Mouse (Mus musculus) intestine, embryonic 14.5 days (tissue): ENCODE measurements around the gene Mphosph9. TPM values are rescaled to one million over a fixed set of nuclear protein-coding genes. Genes with fewer than 3 reads are reported as not detected.

Source experiments
- ATAC-seq: fragments of 200-750 bp; cut with Nextera tagmentation; replicated peaks from 2 replicates; pipeline ENCODE4 v1.8.0; 2017; ENCODE audit warnings: low read depth, moderate number of reproducible peaks, moderate TSS enrichment, moderate library complexity; ENCODE audit not compliant: low FRiP score, low TSS enrichment
- DNase-seq: peaks from one replicate; pipeline ENCODE4 v3.0.0-alpha.2; 2018; ENCODE audit warnings: low spot score
- H3K27ac ChIP-seq: fragments of 300-500 bp; sonication (generic); 2 replicates; pipeline ENCODE4 v1.5.1; 2014; ENCODE audit warnings: low read depth, mild to moderate bottlenecking, control low read depth
- H3K27me3 ChIP-seq: fragments of 300-500 bp; sonication (generic); replicated peaks from 2 replicates; pipeline ENCODE4 v1.6.1; 2014; ENCODE audit warnings: low read length, control low read depth; ENCODE audit not compliant: control insufficient read depth, insufficient read depth
- H3K36me3 ChIP-seq: fragments of 300-500 bp; sonication (generic); 2 replicates; pipeline ENCODE4 v1.6.1; 2014; ENCODE audit warnings: low read length, control low read depth; ENCODE audit not compliant: control insufficient read depth, insufficient read depth
- H3K4me1 ChIP-seq: fragments of 300-500 bp; sonication (generic); replicated peaks from 2 replicates; pipeline ENCODE4 v1.6.1; 2014; ENCODE audit warnings: low read length, control low read depth, mixed read lengths; ENCODE audit not compliant: control insufficient read depth, insufficient read depth
- H3K4me2 ChIP-seq: fragments of 300-500 bp; sonication (generic); 2 replicates; pipeline ENCODE4 v1.6.1; 2014; ENCODE audit warnings: low read length
- H3K4me3 ChIP-seq: fragments of 300-500 bp; sonication (generic); 2 replicates; pipeline ENCODE4 v1.5.1; 2014; ENCODE audit warnings: low read depth, low read length, control low read depth, mixed read lengths
- H3K9ac ChIP-seq: fragments of 300-500 bp; sonication (generic); 2 replicates; pipeline ENCODE4 v1.6.1; 2014; ENCODE audit warnings: mild to moderate bottlenecking, low read length
- H3K9me3 ChIP-seq: fragments of 300-500 bp; sonication (generic); 2 replicates; pipeline ENCODE4 v1.6.1; 2016; ENCODE audit warnings: low read length, control low read depth; ENCODE audit not compliant: control insufficient read depth
- WGBS: fragments of 180-500 bp; shearing (Covaris S2); extraction: QIAGEN DNeasy Blood & Tissue Kit; methylation state at CpG from one replicate; pipeline ENCODE4 v1.1.7; 2014; 5-methylcytosine and 5-hydroxymethylcytosine counted together
- polyA plus RNA-seq: library from polyadenylated mRNA; unstranded; fragments of >200 nt; fragmentation: Nextera tagmentation; extraction: Ambion mirVana; gene quantifications from 2 replicates; pipeline ENCODE4 v1.2.1, GENCODE M21; 2014

Gene Mphosph9
- polyA plus RNA-seq, 1 experiment from 2014 or later = 13.6 TPM

GRCm38 (mm10) chr5:124214516-124215145 lies 113.1 kb downstream of the Mphosph9 start:
- Histone ChIP-seq H3K4me2 (no peak overlapping the region), H3K9ac (no peak overlapping the region), H3K4me1 (no peaks in the 10 kb centered on the region), H3K27ac (peak overlapping the region; percentile 18; the same call in 1 of the 2 replicates), H3K27me3 (no peaks in the 10 kb centered on the region), H3K4me3 (no peak overlapping the region), H3K9me3 (no peaks in the 10 kb centered on the region), H3K36me3 (no peaks in the 10 kb centered on the region)
- no peak for ATAC-seq
- WGBS = 78% methylated on average over 14 of the region's 14 CpGs
- DNase-seq = no peak

GRCm38 (mm10) chr5:124213588-124214469 lies 113.9 kb downstream of the Mphosph9 start:
- DNase-seq (no peak), ATAC-seq (no peak)
- Histone ChIP-seq H3K9me3 (no peaks in the 10 kb centered on the region), H3K36me3 (no peaks in the 10 kb centered on the region), H3K9ac (no peak overlapping the region), H3K4me2 (no peak overlapping the region), H3K4me3 (no peak overlapping the region), H3K27me3 (no peaks in the 10 kb centered on the region), H3K4me1 (no peaks in the 10 kb centered on the region), H3K27ac (peak overlapping the region; percentile 51; the same call in 1 of the 2 replicates)
- WGBS = 77% methylated on average over 13 of the region's 13 CpGs

GRCm38 (mm10) chr5:124211669-124212068 lies 116.1 kb downstream of the Mphosph9 start:
- WGBS = 94% methylated on average over 2 of the region's 2 CpGs
- no peaks in the 10 kb centered on the region for H3K27me3 ChIP-seq
- H3K9ac ChIP-seq = no peak overlapping the region
- ATAC-seq (no peak), DNase-seq (no peak)
- H3K4me2 ChIP-seq = no peak overlapping the region
- H3K27ac ChIP-seq = no peak overlapping the region
- H3K36me3 ChIP-seq = no peaks in the 10 kb centered on the region
- H3K4me1 ChIP-seq = peaks cover 13% of the 10 kb centered on the region
- H3K9me3 ChIP-seq = no peaks in the 10 kb centered on the region
- no peak overlapping the region for H3K4me3 ChIP-seq

- H3K4me3 ChIP-seq = no peak overlapping the region
- peaks cover 17% of the 10 kb centered on the region for H3K4me1 ChIP-seq
- 88% methylated on average over 8 of the region's 8 CpGs for WGBS
- DNase-seq (no peak), ATAC-seq (no peak)
- H3K9ac ChIP-seq = no peak overlapping the region
- no peak overlapping the region for H3K4me2 ChIP-seq
- no peaks in the 10 kb centered on the region for H3K36me3 ChIP-seq
- no peaks in the 10 kb centered on the region for H3K27me3 ChIP-seq
- H3K27ac ChIP-seq = no peak overlapping the region
- H3K9me3 ChIP-seq = no peaks in the 10 kb centered on the region
Observed at GRCm38 (mm10) chr5:124211234-124211633, 116.5 kb downstream of the Mphosph9 start.

- no peak overlapping the region for H3K9ac ChIP-seq
- no peaks in the 10 kb centered on the region for H3K36me3 ChIP-seq
- DNase-seq = no peak
- no peak overlapping the region for H3K27ac ChIP-seq
- no peak overlapping the region for H3K4me2 ChIP-seq
- peaks cover 19% of the 10 kb centered on the region for H3K4me1 ChIP-seq
- ATAC-seq = no peak
- no peak overlapping the region for H3K4me3 ChIP-seq
- 83% methylated on average over 18 of the region's 18 CpGs for WGBS
- no peaks in the 10 kb centered on the region for H3K27me3 ChIP-seq
- no peaks in the 10 kb centered on the region for H3K9me3 ChIP-seq
Observed at GRCm38 (mm10) chr5:124210281-124211016, 117.3 kb downstream of the Mphosph9 start.

- Histone ChIP-seq H3K36me3 (no peaks in the 10 kb centered on the region), H3K9ac (no peak overlapping the region), H3K9me3 (no peaks in the 10 kb centered on the region), H3K4me2 (no peak overlapping the region), H3K4me1 (peaks cover 19% of the 10 kb centered on the region), H3K27me3 (no peaks in the 10 kb centered on the region), H3K4me3 (no peak overlapping the region), H3K27ac (no peak overlapping the region)
- 62% methylated on average over 6 of the region's 6 CpGs for WGBS
- DNase-seq = no peak
- no peak for ATAC-seq
Observed at GRCm38 (mm10) chr5:124209850-124210249, 117.9 kb downstream of the Mphosph9 start.

GRCm38 (mm10) chr5:124208030-124208429 lies 119.7 kb downstream of the Mphosph9 start:
- no peak for ATAC-seq
- DNase-seq = no peak
- Histone ChIP-seq H3K4me2 (no peak overlapping the region), H3K4me3 (no peak overlapping the region), H3K27me3 (no peaks in the 10 kb centered on the region), H3K36me3 (no peaks in the 10 kb centered on the region), H3K27ac (no peak overlapping the region), H3K9ac (no peak overlapping the region), H3K4me1 (peaks cover 25% of the 10 kb centered on the region), H3K9me3 (no peaks in the 10 kb centered on the region)
- WGBS = 67% methylated on average over 8 of the region's 8 CpGs

- H3K4me1 ChIP-seq = peaks cover 36% of the 10 kb centered on the region
- no peak overlapping the region for H3K9ac ChIP-seq
- DNase-seq (no peak), ATAC-seq (no peak)
- 37% methylated on average over 13 of the region's 13 CpGs for WGBS
- H3K4me2 ChIP-seq = no peak overlapping the region
- no peaks in the 10 kb centered on the region for H3K9me3 ChIP-seq
- no peak overlapping the region; the same call in 1 of the 2 replicates for H3K27ac ChIP-seq
- H3K27me3 ChIP-seq = no peaks in the 10 kb centered on the region
- H3K4me3 ChIP-seq = no peak overlapping the region
- no peaks in the 10 kb centered on the region for H3K36me3 ChIP-seq
Observed at GRCm38 (mm10) chr5:124206481-124207038, 121.2 kb downstream of the Mphosph9 start.
